Mouse (Mus musculus) central nervous system, embryonic 14 days (tissue): ENCODE results near the gene G6pc. TPM values are rescaled to one million over a fixed set of nuclear protein-coding genes. Genes with fewer than 3 reads are reported as not detected.

Experiments used
- polyA plus RNA-seq: library from polyadenylated mRNA; depleted of rRNA; stranded (reverse); fragments of >200 nt; gene quantifications from 2 replicates; pipeline ENCODE4 v1.2.3, GENCODE M21; 2012; rRNA removed

The G6pc gene
- polyA plus RNA-seq = not detected in 2 replicates

DNA sequence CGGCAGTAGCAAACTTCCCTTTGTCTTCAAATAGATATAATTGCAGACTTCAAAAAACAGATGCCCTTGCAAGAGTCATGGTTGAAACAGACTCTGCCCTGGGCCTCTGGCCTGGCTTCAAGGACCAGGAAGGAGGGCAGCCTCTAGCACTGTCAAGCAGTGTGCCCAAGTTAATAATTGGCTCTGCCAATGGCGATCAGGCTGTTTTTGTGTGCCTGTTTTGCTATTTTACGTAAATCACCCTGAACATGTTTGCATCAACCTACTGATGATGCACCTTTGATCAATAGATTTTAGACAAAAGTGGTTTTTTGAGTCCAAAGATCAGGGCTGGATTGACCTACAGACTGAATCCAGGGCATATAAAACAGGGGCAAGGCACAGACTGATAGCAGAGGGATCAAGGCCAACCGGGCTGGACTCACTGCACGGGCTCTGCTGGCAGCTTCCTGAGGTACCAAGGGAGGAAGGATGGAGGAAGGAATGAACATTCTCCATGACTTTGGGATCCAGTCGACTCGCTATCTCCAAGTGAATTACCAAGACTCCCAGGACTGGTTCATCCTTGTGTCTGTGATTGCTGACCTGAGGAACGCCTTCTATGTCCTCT lies at the start of gene G6pc:
G6pc (plus strand) TSS at position 236 of the 610 bp plus-strand sequence.

DNA sequence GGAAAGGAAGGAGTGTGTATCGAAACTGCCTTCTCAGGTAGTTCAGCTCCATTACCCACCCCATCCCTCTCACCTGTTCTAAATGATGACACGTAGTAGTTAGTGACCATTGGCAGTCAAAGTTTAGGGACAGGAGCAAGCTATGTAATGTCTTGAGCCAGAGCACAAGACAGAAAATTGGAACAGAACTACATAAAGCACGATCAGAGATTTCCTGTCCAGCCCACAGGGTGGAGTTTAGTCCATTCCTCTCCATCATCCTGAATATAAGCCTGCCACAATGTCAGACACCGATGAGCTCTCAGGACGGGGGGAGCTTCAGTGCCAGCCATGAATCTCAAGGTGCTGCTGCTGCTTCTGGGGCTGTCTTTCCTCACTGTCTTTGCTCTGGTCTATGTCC lies 42.6 kb upstream of the G6pc start, which contains the start of gene Aoc2:
Aoc2 (plus strand) TSS at position 301 of the 400 bp plus-strand sequence.

GRCm38 (mm10) chr11:101330371-101330924 lies 36.9 kb upstream of the G6pc start, which contains the start of gene Aoc3:
TSS of gene Aoc3 (plus strand) at chr11:101330605.

DNA sequence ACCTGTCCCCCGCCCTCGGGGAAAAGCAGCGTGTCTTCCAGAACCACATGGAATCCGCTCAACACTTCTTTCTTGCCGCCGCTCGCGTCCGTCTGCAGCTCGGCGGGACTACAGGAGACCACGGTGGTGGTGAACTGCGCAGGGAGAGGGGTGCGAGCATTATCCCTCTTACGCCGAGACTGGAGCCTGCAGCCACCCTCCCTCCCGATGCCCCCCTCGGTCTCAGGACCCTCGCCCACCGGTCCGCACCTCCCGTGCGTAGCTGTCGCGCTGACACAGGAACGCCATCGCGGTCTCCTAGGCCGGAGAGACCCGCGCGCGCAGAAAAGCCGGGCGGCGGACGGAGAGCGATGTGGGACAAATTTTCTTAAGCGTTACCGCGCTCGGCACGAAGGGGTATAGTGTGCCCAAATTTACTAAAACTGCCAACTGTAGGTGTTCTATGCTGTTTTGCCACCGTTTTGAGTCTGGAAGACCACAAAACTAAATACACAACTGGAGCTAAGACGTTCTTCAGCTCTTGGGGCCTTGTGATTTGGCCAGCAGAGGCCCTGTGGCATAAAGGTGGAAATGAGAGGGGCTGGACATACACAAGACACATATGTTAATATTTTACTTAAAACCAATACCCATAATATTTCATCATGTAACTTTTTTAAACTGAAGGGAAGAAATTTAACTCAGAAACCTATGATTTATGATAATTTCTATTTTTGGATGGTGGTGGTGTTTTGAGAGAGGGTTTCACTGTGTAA lies 49.9 kb downstream of the G6pc start, which contains the start of gene Aarsd1:
Aarsd1 (minus strand) TSS at position 515 of the 755 bp plus-strand sequence.

GRCm38 (mm10) chr11:101424105-101424851 lies 56.9 kb downstream of the G6pc start, which contains the start of gene Gm27029:
TSS of gene Gm27029 (minus strand) at chr11:101424796.

DNA sequence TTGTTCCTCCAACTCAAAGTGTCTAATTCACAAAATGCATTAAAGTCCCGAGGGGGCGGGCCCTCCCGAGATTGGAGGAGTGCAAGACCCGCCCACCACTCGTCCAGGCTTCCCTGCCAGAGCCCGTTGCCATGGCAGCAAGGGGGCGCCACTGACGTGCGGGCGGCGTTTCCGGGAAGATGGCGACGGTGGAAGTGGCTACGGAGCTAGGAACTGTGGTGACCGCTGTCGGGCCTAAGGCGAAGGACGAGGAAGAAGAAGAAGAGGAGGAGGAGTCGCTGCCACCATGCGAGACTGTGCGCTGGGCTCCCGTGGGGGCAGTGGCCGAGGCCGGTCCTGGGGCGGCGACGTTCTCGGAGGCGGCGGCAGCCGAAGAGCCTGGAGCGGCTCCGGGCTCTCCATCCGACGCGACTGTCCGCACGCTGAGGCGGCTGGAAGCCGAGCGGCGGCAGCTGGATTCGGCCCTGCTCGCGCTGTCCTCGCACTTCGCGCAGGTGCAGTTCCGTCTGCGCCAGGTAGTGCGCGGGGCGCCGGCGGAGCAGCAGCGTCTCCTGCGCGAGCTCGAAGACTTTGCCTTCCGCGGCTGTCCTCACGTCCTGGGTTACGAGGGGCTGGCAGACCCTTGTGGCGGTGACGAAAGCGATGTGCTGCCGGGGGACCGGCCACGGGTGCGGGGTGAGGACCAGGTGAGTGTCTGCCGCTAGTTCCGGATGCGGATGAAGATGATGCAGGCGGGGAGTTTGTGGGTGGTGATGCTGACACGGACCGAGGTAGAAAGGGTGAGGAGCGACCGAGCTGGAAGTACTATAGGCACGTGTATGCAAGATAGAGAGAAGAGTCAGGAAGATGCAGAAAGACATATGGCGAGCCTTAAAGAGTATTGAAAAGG lies 57.8 kb downstream of the G6pc start, which contains the start of the genes Rundc1 and Ptges3l:
Rundc1 (plus strand) TSS at position 161 of the 889 bp plus-strand sequence.
Ptges3l (minus strand) TSS at position 409 of the 889 bp plus-strand sequence.

Other genes starting within 250 kb of the G6pc start
- 61.6 and 65.4 TPM in 2 replicates for gene Retreg3, start 247.7 kb upstream of the G6pc start, polyA plus RNA-seq
- gene Tubg1, start 247.6 kb upstream of the G6pc start, polyA plus RNA-seq = 30.2 and 32.6 TPM in 2 replicates
- 25.1 and 25.6 TPM in 2 replicates for gene Tubg2, start 211.7 kb upstream of the G6pc start, polyA plus RNA-seq
- 3.3 and 5.1 TPM in 2 replicates for gene Cntnap1, start 197.0 kb upstream of the G6pc start, polyA plus RNA-seq
- 8.5 and 12.1 TPM in 2 replicates for gene Plekhh3, start 196.2 kb upstream of the G6pc start, polyA plus RNA-seq
- gene Ccr10, start 192.1 kb upstream of the G6pc start, polyA plus RNA-seq = 0.16 and 0.34 TPM in 2 replicates
- gene Ezh1, start 141.1 kb upstream of the G6pc start, polyA plus RNA-seq = 27.4 and 32.0 TPM in 2 replicates
- 61.7 and 80.4 TPM in 2 replicates for gene Ramp2, start 121.5 kb upstream of the G6pc start, polyA plus RNA-seq
- 67.6 and 69.5 TPM in 2 replicates for gene Vps25, start 113.9 kb upstream of the G6pc start, polyA plus RNA-seq
- 5.1 and 10.7 TPM in 2 replicates for gene Wnk4, start 107.0 kb upstream of the G6pc start, polyA plus RNA-seq
- 0.93 and 1.1 TPM in 2 replicates for gene Cntd1, start 88.5 kb upstream of the G6pc start, polyA plus RNA-seq
- 153 and 181 TPM in 2 replicates for gene Coa3, start 88.4 kb upstream of the G6pc start, polyA plus RNA-seq
- 116 and 133 TPM in 2 replicates for gene Becn1, start 65.3 kb upstream of the G6pc start, polyA plus RNA-seq
- 118 and 123 TPM in 2 replicates for gene Psme3, start 51.3 kb upstream of the G6pc start, polyA plus RNA-seq
- 9.5 and 10.2 TPM in 2 replicates for gene Aoc2, start 42.5 kb upstream of the G6pc start, polyA plus RNA-seq
- 0.27 and 0.85 TPM in 2 replicates for gene Aoc3, start 37.0 kb upstream of the G6pc start, polyA plus RNA-seq
- gene Aarsd1, start 50.1 kb downstream of the G6pc start, polyA plus RNA-seq = 55.6 and 56.6 TPM in 2 replicates
- 3.9 and 4.4 TPM in 2 replicates for gene Gm27029, start 57.2 kb downstream of the G6pc start, polyA plus RNA-seq
- 27.5 and 28.6 TPM in 2 replicates for gene Rundc1, start 57.5 kb downstream of the G6pc start, polyA plus RNA-seq
- gene Ptges3l, start 57.8 kb downstream of the G6pc start, polyA plus RNA-seq = 3.3 and 7.2 TPM in 2 replicates
- gene Rpl27, start 74.7 kb downstream of the G6pc start, polyA plus RNA-seq = 965 and 994 TPM in 2 replicates
- 5.3 and 8.1 TPM in 2 replicates for gene Ifi35, start 80.8 kb downstream of the G6pc start, polyA plus RNA-seq
- gene Rnd2, start 97.4 kb downstream of the G6pc start, polyA plus RNA-seq = 141 and 209 TPM in 2 replicates
- gene Vat1, start 98.7 kb downstream of the G6pc start, polyA plus RNA-seq = 147 and 149 TPM in 2 replicates
- gene Brca1, start 184.4 kb downstream of the G6pc start, polyA plus RNA-seq = 5.7 and 7.4 TPM in 2 replicates
- 99.6 and 115 TPM in 2 replicates for gene Nbr1, start 184.6 kb downstream of the G6pc start, polyA plus RNA-seq
- 5.3 and 5.6 TPM in 2 replicates for gene Tmem106a, start 214.7 kb downstream of the G6pc start, polyA plus RNA-seq
- not detected in 2 replicates for gene Gm11634, start 231.7 kb downstream of the G6pc start, polyA plus RNA-seq